Mouse (Mus musculus) spleen, adult 2 months (tissue): Measurements from ENCODE around the gene Nfatc4. TPM values are rescaled to one million over a fixed set of nuclear protein-coding genes. Genes with fewer than 3 reads are reported as not detected.

ENCODE experiments used
- DNase-seq, 2 experiments: peaks; one replicate each; pipeline versions ENCODE4 v3.0.0 to v3.0.0-alpha.2; 2012 to 2021; ENCODE audit warnings: low spot score in 2 of 2, low read depth in 1 of 2
- H3K27ac ChIP-seq: fragments of 200-500 bp; 2 replicates; pipeline ENCODE4 v1.5.1; 2012; ENCODE audit warnings: low read length, inconsistent platforms; ENCODE audit not compliant: insufficient read depth
- H3K27me3 ChIP-seq: fragments of 200-500 bp; 2 replicates; pipeline ENCODE4 v1.6.1; 2012; ENCODE audit warnings: mild to moderate bottlenecking, moderate library complexity, low read length, inconsistent platforms; ENCODE audit not compliant: control insufficient read depth, insufficient read depth
- H3K36me3 ChIP-seq: fragments of 200-500 bp; 2 replicates; pipeline ENCODE4 v1.6.1; 2012; ENCODE audit warnings: mild to moderate bottlenecking, low read length, inconsistent platforms; ENCODE audit not compliant: control insufficient read depth, insufficient read depth
- H3K4me1 ChIP-seq: fragments of 200-500 bp; 2 replicates; pipeline ENCODE4 v1.6.1; 2011; ENCODE audit warnings: inconsistent platforms; ENCODE audit not compliant: control insufficient read depth, insufficient read depth, insufficient read length
- H3K4me3 ChIP-seq: fragments of 200-500 bp; 2 replicates; pipeline ENCODE4 v1.5.1; 2011; ENCODE audit warnings: mild to moderate bottlenecking, inconsistent platforms; ENCODE audit not compliant: insufficient read depth, insufficient read length; ENCODE audit errors: extremely low read depth
- CTCF ChIP-seq: fragments of 200-500 bp; IDR thresholded peaks from 2 replicates; pipeline ENCODE4 v1.5.1; 2011; ENCODE audit warnings: mild to moderate bottlenecking, inconsistent platforms; ENCODE audit not compliant: insufficient read depth, insufficient read length, insufficient replicate concordance; ENCODE audit errors: extremely low read depth
- POLR2A ChIP-seq: fragments of 200-500 bp; IDR thresholded peaks from 2 replicates; pipeline ENCODE4 v1.6.1; 2011; ENCODE audit warnings: low read depth, low read length, inconsistent platforms
- WGBS: fragments of 180-500 bp; shearing (Covaris S2); methylation state at CpG from one replicate; pipeline ENCODE4 v1.1.7; 2018; 5-methylcytosine and 5-hydroxymethylcytosine counted together
- polyA plus RNA-seq: library from polyadenylated mRNA; depleted of rRNA; stranded (reverse); fragments of >200 nt; gene quantifications from 2 replicates; pipeline ENCODE4 v1.2.3, GENCODE M21; 2012

Gene Nfatc4
- polyA plus RNA-seq, 1 experiment = 4.6 TPM

GRCm38 (mm10) chr14:55788256-55789050 lies 34.5 kb upstream of the Nfatc4 start, which contains the start of gene Ripk3:
Gene Ripk3, minus strand, starts transcription at chr14:55788865.
- H3K27ac ChIP-seq = peak within 1 kb of the TSS; percentile 30; the same call in 1 of the 2 replicates
- DNase-seq = peak; percentile 63 to 68
- WGBS = 2% methylated on average over 40 of the region's 40 CpGs
- H3K27me3 ChIP-seq = no peaks in the 10 kb centered on the region
- TF ChIP-seq POLR2A (0 out of 2 replicates have a peak, but pooled peaks have one; percentile 14), CTCF (no peak)
- H3K36me3 ChIP-seq = peaks cover 2% of the 10 kb centered on the region
- H3K4me3 ChIP-seq = peak within 1 kb of the TSS; percentile 64
- peaks cover 5% of the 10 kb centered on the region; the same call in 1 of the 2 replicates for H3K4me1 ChIP-seq

GRCm38 (mm10) chr14:55793461-55793860 lies 29.5 kb upstream of the Nfatc4 start:
- Histone ChIP-seq H3K27me3 (no peaks in the 10 kb centered on the region), H3K4me3 (no peak overlapping the region), H3K27ac (no peak overlapping the region), H3K36me3 (no peaks in the 10 kb centered on the region), H3K4me1 (no peaks in the 10 kb centered on the region)
- TF ChIP-seq CTCF (no peak), POLR2A (no peak)
- DNase-seq = no peak
- WGBS = 68% methylated on average over 2 of the region's 2 CpGs

GRCm38 (mm10) chr14:55793946-55794345 lies 29.0 kb upstream of the Nfatc4 start:
- DNase-seq = no peak
- Histone ChIP-seq H3K4me3 (no peak overlapping the region), H3K4me1 (no peaks in the 10 kb centered on the region), H3K36me3 (no peaks in the 10 kb centered on the region), H3K27me3 (no peaks in the 10 kb centered on the region), H3K27ac (no peak overlapping the region)
- no peak for TF ChIP-seq POLR2A
- no peak for TF ChIP-seq CTCF
- WGBS = 69% methylated on average over 2 of the region's 2 CpGs

- no peaks in the 10 kb centered on the region for H3K27me3 ChIP-seq
- H3K27ac ChIP-seq = no peak overlapping the region
- no peak for DNase-seq
- no peak overlapping the region for H3K4me3 ChIP-seq
- no peaks in the 10 kb centered on the region for H3K36me3 ChIP-seq
- TF ChIP-seq POLR2A = no peak
- TF ChIP-seq CTCF = no peak
- 68% methylated on average over 15 of the region's 15 CpGs for WGBS
- no peaks in the 10 kb centered on the region for H3K4me1 ChIP-seq
These were observed 27.4 kb upstream of the Nfatc4 start for GRCm38 (mm10) chr14:55795380-55796163.

- Histone ChIP-seq H3K36me3 (no peaks in the 10 kb centered on the region), H3K27me3 (peaks cover 2% of the 10 kb centered on the region; the same call in 1 of the 2 replicates), H3K27ac (no peak overlapping the region), H3K4me1 (no peaks in the 10 kb centered on the region), H3K4me3 (peak overlapping the region; percentile 16; the same call in 1 of the 2 replicates)
- TF ChIP-seq POLR2A = no peak
- TF ChIP-seq CTCF = no peak
- WGBS = 27% methylated on average over 16 of the region's 16 CpGs
- peak in 1 of 2 experiments; percentile 34 for DNase-seq
These were observed 8.1 kb upstream of the Nfatc4 start for GRCm38 (mm10) chr14:55814885-55815284.

GRCm38 (mm10) chr14:55815310-55815751 lies 7.6 kb upstream of the Nfatc4 start:
- no peaks in the 10 kb centered on the region for H3K4me1 ChIP-seq
- 33% methylated on average over 17 of the region's 17 CpGs for WGBS
- DNase-seq = no peak
- TF ChIP-seq CTCF (no peak), POLR2A (no peak)
- no peak overlapping the region for H3K27ac ChIP-seq
- no peaks in the 10 kb centered on the region for H3K36me3 ChIP-seq
- no peak overlapping the region; the same call in 1 of the 2 replicates for H3K4me3 ChIP-seq
- peaks cover 2% of the 10 kb centered on the region; the same call in 1 of the 2 replicates for H3K27me3 ChIP-seq
